Mouse (Mus musculus): ENCODE results near the gene Ncan.

DNA sequence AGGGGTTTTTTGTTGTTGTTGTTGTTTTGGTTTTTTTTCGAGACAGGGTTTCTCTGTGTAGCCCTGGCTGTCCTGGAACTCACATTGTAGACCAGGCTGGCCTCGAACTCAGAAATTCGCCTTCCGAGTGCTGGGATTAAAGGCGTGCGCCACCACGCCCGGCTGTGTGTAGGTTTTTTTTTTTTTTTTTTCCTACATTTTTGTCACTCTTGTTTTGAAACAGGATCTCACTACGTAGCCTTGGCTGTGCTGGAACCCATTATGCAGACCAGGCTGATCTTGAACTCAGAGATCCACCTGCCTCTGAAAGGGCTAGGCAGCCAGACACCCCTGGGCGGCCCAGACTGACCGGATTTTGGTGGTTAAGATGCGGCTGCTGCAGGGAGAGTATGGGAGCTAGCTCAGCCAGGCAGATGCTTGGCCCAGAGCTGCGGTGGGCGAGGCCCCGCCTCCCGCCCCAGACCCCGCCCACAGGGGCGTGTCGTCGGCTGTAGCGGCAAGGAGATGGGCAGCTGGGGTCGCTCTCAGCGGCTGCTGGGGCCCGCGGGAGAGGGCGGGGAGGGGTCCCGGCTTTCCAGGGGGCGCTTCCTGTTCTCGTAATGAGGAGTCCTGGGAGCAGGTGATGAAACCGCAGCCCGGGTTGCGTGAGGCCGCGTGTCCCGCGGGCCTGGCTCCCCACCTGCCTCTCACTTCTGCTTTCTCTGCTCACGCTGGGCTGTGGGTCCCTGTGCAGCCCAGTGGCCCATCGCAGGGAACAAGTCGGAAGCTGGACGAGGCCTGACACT, 37.6 kb upstream of the Ncan start:
- no peak for TF ChIP-seq CTCF (IDR thresholded peaks at IDR 0.05; ENCODE audit: extremely low read depth, insufficient read depth, insufficient read length, insufficient replicate concordance)
- TF ChIP-seq POLR2A (IDR thresholded peaks at IDR 0.05; ENCODE audit: low read depth, low read length) = no peak
